Mouse (Mus musculus) hindbrain, embryonic 12.5 days (tissue): ENCODE measurements at regions not wholly inside any gene's neighbourhood (a gene's known extent, or its start where the extent isn't known, plus 50 kb on each side); places are given as distances from the start of the nearest gene placed in this dataset.

Source experiments
- ATAC-seq: fragments of 200-750 bp; cut with Nextera tagmentation; 2 replicates; pipeline ENCODE4 v1.8.0; 2017; ENCODE audit warnings: moderate TSS enrichment; ENCODE audit not compliant: low FRiP score
- H3K27ac ChIP-seq: fragments of 300-500 bp; sonication (generic); 2 replicates; pipeline ENCODE4 v1.5.1; 2016; ENCODE audit warnings: mild to moderate bottlenecking
- H3K27me3 ChIP-seq: fragments of 300-500 bp; sonication (generic); 2 replicates; pipeline ENCODE4 v1.6.1; 2016; ENCODE audit warnings: mild to moderate bottlenecking
- H3K36me3 ChIP-seq: fragments of 300-500 bp; sonication (generic); 2 replicates; pipeline ENCODE4 v1.6.1; 2016; ENCODE audit warnings: mild to moderate bottlenecking
- H3K4me1 ChIP-seq: fragments of 300-500 bp; sonication (generic); 2 replicates; pipeline ENCODE4 v1.6.1; 2016
- H3K4me2 ChIP-seq: fragments of 300-500 bp; sonication (generic); replicated peaks from 2 replicates; pipeline ENCODE4 v1.6.1; 2016; ENCODE audit warnings: mild to moderate bottlenecking
- H3K4me3 ChIP-seq: fragments of 300-500 bp; sonication (generic); 2 replicates; pipeline ENCODE4 v1.5.1; 2016; ENCODE audit warnings: mild to moderate bottlenecking
- H3K9ac ChIP-seq: fragments of 300-500 bp; sonication (generic); 2 replicates; pipeline ENCODE4 v1.6.1; 2016; ENCODE audit warnings: mild to moderate bottlenecking, moderate library complexity
- H3K9me3 ChIP-seq: fragments of 300-500 bp; sonication (generic); replicated peaks from 2 replicates; pipeline ENCODE4 v1.6.1; 2016; ENCODE audit warnings: mild to moderate bottlenecking
- WGBS: fragments of 180-500 bp; shearing (Covaris S2); methylation state at CpG from one replicate; pipeline ENCODE4 v1.1.7; 2016; 5-methylcytosine and 5-hydroxymethylcytosine counted together

DNA sequence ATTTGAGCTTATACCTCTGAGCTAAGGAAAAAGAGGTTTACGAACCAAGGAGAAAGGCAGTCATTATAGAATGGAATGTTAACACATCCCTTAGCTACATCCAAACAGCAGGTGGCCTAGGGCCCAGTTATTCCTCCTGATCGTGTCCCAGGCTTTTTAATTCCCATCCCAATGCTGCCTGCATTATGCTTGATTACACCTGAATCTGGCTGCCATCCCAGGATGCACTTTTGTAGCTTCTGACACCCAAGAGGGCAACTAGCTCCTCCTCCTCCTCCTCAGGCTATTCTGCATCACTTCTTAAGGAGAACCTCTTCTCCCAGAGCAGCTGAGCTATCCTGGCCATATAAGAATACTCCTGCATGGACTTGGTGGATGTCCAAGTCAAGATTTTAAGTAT, 137.9 kb upstream of the Cox10 start:
- no peak overlapping the region for H3K27ac ChIP-seq
- H3K4me2 ChIP-seq: no peak overlapping the region
- H3K27me3 ChIP-seq: no peaks in the 10 kb centered on the region
- no peak for ATAC-seq
- no peaks in the 10 kb centered on the region for H3K4me1 ChIP-seq
- no peak overlapping the region for H3K4me3 ChIP-seq
- WGBS: 52% methylated on average over 2 of the region's 2 CpGs
- no peak overlapping the region for H3K9ac ChIP-seq
- H3K36me3 ChIP-seq: no peaks in the 10 kb centered on the region
- H3K9me3 ChIP-seq: no peaks in the 10 kb centered on the region

DNA sequence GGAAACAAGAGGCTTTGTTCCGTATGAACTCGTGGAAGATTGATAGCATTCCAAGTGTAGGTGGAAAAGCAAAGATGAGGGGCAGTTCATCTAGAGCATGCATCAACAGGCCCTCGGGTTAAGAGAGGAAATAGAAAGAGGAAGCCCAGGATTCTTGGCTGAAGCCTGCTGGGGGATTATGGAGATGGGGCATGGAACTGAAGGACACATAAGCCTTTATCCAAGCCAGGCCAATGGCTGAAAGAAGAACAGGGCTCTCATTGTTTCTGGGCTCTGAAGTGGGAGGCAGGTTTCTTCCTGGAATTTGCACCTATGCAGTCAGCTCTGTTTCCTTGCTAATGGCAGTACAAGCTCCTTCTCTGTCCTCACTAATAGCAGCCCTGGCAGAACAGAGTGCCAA, 131.6 kb upstream of the Cox10 start:
- no peaks in the 10 kb centered on the region for H3K27me3 ChIP-seq
- H3K9me3 ChIP-seq: no peaks in the 10 kb centered on the region
- H3K36me3 ChIP-seq: no peaks in the 10 kb centered on the region
- H3K27ac ChIP-seq: no peak overlapping the region
- H3K4me2 ChIP-seq: no peak overlapping the region
- H3K4me1 ChIP-seq: no peaks in the 10 kb centered on the region
- H3K4me3 ChIP-seq: no peak overlapping the region
- no peak overlapping the region for H3K9ac ChIP-seq
- 49% methylated on average over 3 of the region's 3 CpGs for WGBS
- no peak for ATAC-seq

DNA sequence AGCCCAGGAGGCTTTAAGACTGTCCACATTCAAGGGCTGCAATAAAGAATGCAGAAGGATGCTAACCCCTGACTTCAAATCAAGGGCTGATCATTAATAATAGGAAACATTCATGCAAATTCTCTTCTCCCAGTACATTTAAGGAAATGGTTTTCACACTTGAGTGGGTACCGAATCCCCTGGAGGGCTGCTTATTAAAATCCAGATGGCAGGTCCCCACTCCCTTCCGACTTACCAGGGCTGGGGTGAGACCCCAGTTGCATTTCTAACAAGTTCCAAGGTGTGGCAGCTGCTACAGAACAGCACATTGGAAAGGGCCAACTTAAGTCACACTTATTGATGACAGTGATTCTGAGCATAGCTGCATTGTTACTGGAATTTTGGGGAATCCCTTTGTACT, 129.0 kb upstream of the Cox10 start:
- no peaks in the 10 kb centered on the region for H3K9me3 ChIP-seq
- H3K9ac ChIP-seq: no peak overlapping the region
- WGBS: 40% methylated on average over 2 of the region's 2 CpGs
- no peak for ATAC-seq
- no peaks in the 10 kb centered on the region for H3K4me1 ChIP-seq
- no peaks in the 10 kb centered on the region for H3K27me3 ChIP-seq
- no peak overlapping the region for H3K27ac ChIP-seq
- H3K4me2 ChIP-seq: no peak overlapping the region
- H3K36me3 ChIP-seq: no peaks in the 10 kb centered on the region
- no peak overlapping the region for H3K4me3 ChIP-seq

DNA sequence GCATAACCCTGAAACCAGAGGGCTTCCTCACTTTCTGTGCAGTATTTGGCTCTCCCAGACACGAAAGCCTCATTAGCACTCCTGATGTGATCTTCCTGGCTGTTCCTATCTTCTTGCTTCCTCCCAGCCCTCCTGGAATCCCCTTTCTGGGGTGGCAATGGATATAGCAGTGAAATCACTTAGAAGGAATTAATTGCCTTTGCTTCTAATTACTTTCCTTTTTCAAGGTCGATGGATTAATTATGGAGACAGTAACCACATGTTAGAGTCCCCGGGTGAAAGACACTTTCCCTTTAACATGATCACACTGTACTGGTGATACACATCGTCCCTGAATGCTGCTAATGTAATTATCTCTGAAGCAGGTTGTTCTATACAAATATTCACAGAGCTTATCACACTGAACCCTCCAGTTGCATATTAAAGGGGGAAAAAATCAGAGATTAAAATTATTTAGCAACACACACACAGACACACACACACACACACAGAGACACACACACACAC, 128.1 kb upstream of the Cox10 start:
- Histone ChIP-seq H3K9me3 (no peaks in the 10 kb centered on the region), H3K9ac (no peak overlapping the region), H3K36me3 (no peaks in the 10 kb centered on the region), H3K4me2 (no peak overlapping the region), H3K4me3 (no peak overlapping the region), H3K27me3 (no peaks in the 10 kb centered on the region), H3K4me1 (no peaks in the 10 kb centered on the region), H3K27ac (no peak overlapping the region)
- ATAC-seq: no peak
- 70% methylated on average over 4 of the region's 4 CpGs for WGBS

DNA sequence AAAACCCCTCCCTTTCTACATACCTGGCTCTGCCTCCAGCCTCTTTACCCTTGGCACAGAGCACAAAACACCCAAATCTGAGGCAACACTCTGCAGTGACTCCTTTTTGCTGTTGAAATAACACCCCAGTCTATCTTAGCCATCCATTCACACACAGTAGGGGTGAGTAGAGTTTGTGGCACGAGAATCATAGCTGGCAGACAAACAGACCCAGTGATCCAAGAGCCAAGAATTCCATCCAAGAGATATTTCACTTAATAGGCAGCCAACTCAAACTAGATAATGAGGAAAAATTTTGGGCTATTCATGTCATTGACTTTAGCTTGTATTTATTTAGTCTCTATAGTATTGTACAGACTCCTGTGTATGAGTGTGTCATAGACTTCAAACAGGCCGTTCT, 126.9 kb upstream of the Cox10 start:
- Histone ChIP-seq H3K9ac (no peak overlapping the region), H3K36me3 (no peaks in the 10 kb centered on the region), H3K4me2 (no peak overlapping the region), H3K27me3 (peaks cover 2% of the 10 kb centered on the region; the same call in 1 of the 2 replicates), H3K4me3 (no peak overlapping the region), H3K27ac (no peak overlapping the region), H3K4me1 (no peaks in the 10 kb centered on the region), H3K9me3 (no peaks in the 10 kb centered on the region)
- 80% methylated on average over 2 of the region's 2 CpGs for WGBS
- no peak for ATAC-seq

DNA sequence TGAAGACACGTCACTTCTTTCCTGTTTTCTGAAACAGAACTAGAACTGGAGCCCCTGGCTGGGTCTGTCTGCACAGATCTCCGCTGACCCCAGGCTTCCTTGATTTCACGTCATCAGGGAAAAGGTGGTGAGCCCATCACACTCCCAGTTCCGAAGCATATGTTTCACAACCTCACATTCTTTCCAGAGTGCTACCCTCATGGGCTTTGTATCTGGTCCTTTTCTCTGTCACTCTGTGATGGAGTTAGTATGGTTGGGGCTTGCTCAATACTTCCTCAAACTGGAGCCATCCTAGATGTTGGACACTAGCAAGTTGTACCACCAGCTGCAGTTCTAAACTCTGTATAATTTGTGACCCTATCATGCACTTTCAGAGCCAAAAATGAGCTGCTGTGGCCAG, 125.8 kb upstream of the Cox10 start:
- Histone ChIP-seq H3K27ac (no peak overlapping the region), H3K27me3 (peaks cover 3% of the 10 kb centered on the region; the same call in 1 of the 2 replicates), H3K4me3 (no peak overlapping the region), H3K4me1 (no peaks in the 10 kb centered on the region), H3K4me2 (no peak overlapping the region), H3K36me3 (no peaks in the 10 kb centered on the region), H3K9ac (no peak overlapping the region), H3K9me3 (no peaks in the 10 kb centered on the region)
- no peak for ATAC-seq
- 82% methylated on average over 4 of the region's 4 CpGs for WGBS

DNA sequence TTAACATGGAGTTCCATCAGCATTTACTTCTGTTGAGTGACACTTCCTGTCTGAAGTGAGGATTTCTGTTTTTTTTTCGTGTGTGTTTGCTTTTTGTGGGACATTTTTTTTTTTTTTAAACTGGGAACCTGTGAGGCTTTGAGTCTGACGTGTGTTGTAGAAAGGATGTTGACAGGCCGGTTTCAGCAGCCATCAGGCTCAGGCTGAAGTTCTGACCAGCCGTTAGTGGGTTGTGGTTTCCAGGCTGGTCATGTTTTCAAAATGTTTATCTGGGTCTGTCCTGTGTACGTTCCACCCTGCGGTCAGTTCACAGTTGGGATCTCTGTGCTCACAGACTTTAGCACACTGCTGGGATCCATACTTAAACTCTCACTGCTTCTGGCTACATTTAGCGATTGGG, 125.0 kb upstream of the Cox10 start:
- WGBS: 55% methylated on average over 7 of the region's 7 CpGs
- Histone ChIP-seq H3K4me2 (no peak overlapping the region), H3K27me3 (peaks cover 3% of the 10 kb centered on the region; the same call in 1 of the 2 replicates), H3K36me3 (no peaks in the 10 kb centered on the region), H3K9me3 (no peaks in the 10 kb centered on the region), H3K4me3 (no peak overlapping the region), H3K27ac (no peak overlapping the region), H3K4me1 (no peaks in the 10 kb centered on the region), H3K9ac (no peak overlapping the region)
- no peak for ATAC-seq

DNA sequence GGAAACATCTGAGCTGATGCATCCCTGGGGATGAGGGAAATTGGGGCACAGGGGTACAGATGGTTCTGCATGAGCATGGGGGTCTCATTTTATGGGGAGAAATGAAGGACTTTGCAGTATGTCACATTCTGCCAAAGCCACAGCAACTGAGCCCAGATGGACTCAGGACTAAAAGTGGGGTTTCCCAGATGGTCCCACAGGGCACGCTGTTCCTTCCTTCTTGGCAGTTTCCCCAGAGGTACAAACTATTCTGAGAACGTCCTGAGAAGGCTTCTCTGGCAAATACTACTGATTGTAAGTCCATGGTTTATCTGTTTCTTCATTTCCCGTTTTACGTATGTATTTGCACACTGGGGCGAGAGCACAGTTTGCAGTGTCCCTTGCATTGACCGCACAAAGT, 121.6 kb upstream of the Cox10 start:
- no peak overlapping the region for H3K4me2 ChIP-seq
- 91% methylated on average over 6 of the region's 6 CpGs for WGBS
- H3K4me1 ChIP-seq: no peaks in the 10 kb centered on the region
- no peak overlapping the region for H3K4me3 ChIP-seq
- no peaks in the 10 kb centered on the region for H3K9me3 ChIP-seq
- H3K27ac ChIP-seq: no peak overlapping the region
- peaks cover 3% of the 10 kb centered on the region; the same call in 1 of the 2 replicates for H3K27me3 ChIP-seq
- H3K9ac ChIP-seq: no peak overlapping the region
- ATAC-seq: no peak
- no peaks in the 10 kb centered on the region for H3K36me3 ChIP-seq

DNA sequence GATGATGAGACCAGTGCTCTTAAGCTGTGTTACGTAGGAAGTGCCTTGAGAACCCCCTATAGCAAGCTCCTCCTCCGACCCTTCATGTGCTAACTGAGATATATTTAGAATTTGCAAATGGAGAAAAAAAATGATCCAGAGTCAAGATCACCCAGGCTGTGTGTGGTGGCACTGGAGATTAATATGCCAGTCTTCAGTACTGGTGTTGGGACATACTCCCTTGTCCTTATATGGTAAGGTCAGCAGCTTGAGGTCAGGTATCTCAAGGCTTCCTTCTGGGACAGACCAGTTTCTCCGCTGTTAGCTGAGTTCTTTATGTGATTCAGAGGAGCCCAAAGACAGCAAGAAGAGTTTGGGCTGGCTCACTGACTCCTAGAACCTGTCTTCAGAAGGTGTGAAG, 116.0 kb upstream of the Cox10 start:
- Histone ChIP-seq H3K27me3 (0 out of 2 replicates have a peak, but pooled peaks cover 4% of the 10 kb centered on the region), H3K4me2 (no peak overlapping the region), H3K36me3 (no peaks in the 10 kb centered on the region), H3K9me3 (no peaks in the 10 kb centered on the region), H3K9ac (no peak overlapping the region), H3K4me1 (no peaks in the 10 kb centered on the region), H3K4me3 (no peak overlapping the region), H3K27ac (no peak overlapping the region)
- ATAC-seq: no peak
- WGBS: 78% methylated on average over 3 of the region's 3 CpGs

DNA sequence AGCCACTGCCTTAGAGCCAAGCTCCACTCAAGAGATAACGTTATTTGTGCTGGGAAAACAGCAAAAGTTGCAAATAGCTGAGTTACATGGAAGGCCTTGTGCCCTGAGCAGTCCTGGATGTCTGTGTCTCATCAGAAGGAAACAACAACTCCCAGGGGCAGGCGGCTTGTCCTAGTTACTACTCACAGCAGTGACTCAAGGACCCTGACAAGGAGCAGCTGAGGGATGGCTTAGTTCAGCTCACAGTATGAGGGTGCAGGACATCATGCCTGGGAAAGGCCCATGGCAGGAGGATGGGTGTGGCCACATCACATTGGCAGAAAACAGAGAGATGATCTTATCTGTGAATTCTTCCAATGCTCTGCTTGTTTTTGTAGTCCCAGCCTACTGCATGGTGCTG, 109.4 kb upstream of the Cox10 start:
- no peaks in the 10 kb centered on the region for H3K9me3 ChIP-seq
- H3K9ac ChIP-seq: no peak overlapping the region
- H3K27ac ChIP-seq: no peak overlapping the region
- ATAC-seq: no peak
- H3K4me1 ChIP-seq: no peaks in the 10 kb centered on the region
- 0 out of 2 replicates have a peak, but pooled peaks cover 4% of the 10 kb centered on the region for H3K27me3 ChIP-seq
- no peak overlapping the region for H3K4me2 ChIP-seq
- 79% methylated on average over 2 of the region's 2 CpGs for WGBS
- no peaks in the 10 kb centered on the region for H3K36me3 ChIP-seq
- no peak overlapping the region for H3K4me3 ChIP-seq

DNA sequence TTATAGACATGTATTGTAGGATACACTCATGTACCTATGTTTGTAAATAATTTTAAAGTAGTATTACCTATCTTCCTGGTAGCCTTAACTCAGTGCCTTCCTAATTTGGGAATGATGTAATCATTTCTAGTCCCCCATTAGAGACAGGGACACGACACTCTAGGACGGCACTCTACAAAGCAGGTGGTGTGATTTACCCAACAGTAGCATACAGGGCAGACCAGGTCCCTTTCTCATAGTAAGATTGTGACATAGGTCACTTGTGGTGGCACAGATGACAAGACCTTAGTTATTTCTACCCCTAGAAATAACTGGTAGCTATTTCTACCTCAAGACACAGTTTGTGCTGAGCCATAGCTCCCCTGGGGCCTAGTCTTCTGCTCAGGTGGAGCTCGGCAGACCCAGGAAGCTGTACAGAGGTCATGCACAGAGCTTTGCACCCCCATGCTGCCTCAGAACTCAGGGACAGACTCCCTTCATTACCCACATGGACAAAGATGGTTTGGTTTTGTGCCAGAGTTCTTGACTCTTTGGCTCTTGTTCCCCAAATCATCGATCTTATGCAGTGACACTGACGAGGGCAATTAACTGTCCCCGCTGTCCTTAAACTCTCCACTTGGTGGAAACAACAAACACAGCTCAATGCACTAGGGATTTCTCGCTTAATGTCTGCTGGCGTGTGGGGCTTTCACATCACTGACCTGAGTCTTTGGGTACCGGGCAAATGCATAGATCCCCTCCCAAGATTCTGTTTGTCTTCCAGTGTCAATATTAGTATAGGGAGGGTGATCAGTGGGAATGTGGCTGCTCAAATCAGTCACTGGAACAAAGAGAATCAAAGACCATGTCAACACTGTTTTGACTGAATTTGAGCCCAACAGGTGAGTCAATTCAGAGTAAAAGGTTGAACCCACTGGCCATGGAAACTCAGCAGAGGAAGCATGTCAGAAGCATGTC, 108.5 kb upstream of the Cox10 start:
- H3K4me3 ChIP-seq: no peak overlapping the region
- 0 out of 2 replicates have a peak, but pooled peaks cover 4% of the 10 kb centered on the region for H3K27me3 ChIP-seq
- no peaks in the 10 kb centered on the region for H3K36me3 ChIP-seq
- no peaks in the 10 kb centered on the region for H3K9me3 ChIP-seq
- no peak overlapping the region for H3K4me2 ChIP-seq
- no peak overlapping the region for H3K9ac ChIP-seq
- 65% methylated on average over 9 of the region's 9 CpGs for WGBS
- no peak for ATAC-seq
- 0 out of 2 replicates have a peak, but pooled peaks cover 4% of the 10 kb centered on the region for H3K4me1 ChIP-seq
- no peak overlapping the region for H3K27ac ChIP-seq

DNA sequence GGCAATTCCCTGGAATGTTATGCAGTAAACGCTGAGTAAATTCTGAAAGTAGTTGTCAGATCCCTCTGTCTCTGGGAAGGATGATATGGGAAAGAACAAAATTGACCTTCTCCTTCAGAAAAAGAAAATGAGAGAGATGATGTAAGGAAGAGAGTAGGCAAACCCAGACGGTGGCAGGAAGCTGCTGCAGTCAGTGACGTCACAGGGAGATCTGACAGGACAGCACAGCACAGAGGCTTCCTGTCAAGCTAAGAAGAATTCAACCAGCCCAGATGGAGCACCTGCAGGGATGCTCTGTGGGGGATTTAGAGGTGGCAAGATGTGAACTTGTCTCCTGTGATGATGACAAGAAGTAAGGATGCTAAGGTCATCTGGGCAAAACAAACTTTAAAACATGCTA, 107.7 kb upstream of the Cox10 start:
- Histone ChIP-seq H3K9me3 (no peaks in the 10 kb centered on the region), H3K27me3 (no peaks in the 10 kb centered on the region), H3K36me3 (no peaks in the 10 kb centered on the region), H3K4me2 (no peak overlapping the region), H3K27ac (no peak overlapping the region), H3K4me1 (0 out of 2 replicates have a peak, but pooled peaks cover 4% of the 10 kb centered on the region), H3K9ac (no peak overlapping the region), H3K4me3 (no peak overlapping the region)
- ATAC-seq: no peak
- 54% methylated on average over 3 of the region's 3 CpGs for WGBS

DNA sequence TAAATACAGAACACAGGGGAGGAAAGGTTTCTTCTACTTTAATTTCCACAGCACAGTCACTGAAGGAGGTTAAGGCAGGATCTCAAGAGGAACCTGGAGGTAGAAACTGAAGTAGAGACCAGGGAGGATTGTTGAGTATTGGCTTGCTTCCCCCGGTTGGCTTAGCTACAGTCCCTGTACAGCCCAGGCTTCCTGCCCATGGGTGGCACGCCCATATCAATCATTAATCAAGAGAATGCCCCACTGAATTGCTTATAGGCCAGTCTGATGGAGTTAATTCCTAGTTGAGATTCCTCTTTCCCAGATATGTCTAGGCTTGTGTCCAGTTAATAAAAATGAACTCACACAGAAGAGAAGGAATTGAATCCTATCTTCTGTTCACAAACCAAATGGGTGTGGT, 107.3 kb upstream of the Cox10 start:
- Histone ChIP-seq H3K4me1 (0 out of 2 replicates have a peak, but pooled peaks cover 4% of the 10 kb centered on the region), H3K9ac (no peak overlapping the region), H3K36me3 (no peaks in the 10 kb centered on the region), H3K27me3 (no peaks in the 10 kb centered on the region), H3K27ac (no peak overlapping the region), H3K4me3 (no peak overlapping the region), H3K9me3 (no peaks in the 10 kb centered on the region), H3K4me2 (no peak overlapping the region)
- 76% methylated on average over 2 of the region's 2 CpGs for WGBS
- no peak for ATAC-seq
